Mouse (Mus musculus): ENCODE measurements around the gene Rcsd1.

DNA sequence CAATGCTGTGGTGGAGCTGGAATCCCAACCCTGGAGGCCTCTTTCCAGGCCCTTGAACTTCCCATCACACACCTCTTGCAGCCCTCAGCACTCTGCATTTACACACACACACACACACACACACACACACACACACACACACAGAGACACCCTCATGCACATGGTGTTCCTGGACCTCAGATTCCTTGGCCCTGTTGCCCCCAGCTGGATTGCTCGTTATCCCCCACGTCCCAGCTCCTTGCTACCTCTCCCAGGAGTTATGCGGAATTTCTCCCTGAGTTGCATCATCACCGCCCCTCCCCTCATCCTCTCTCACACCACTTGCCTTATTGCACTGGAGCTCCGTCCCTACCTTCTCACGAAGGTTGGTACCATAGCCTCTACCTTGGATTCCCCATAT, 23.2 kb downstream of the Rcsd1 start:
- TF ChIP-seq CTCF (IDR thresholded peaks at IDR 0.05; ENCODE audit: insufficient read depth, low read length) (no peak), POLR2A (IDR thresholded peaks at IDR 0.05; ENCODE audit: borderline replicate concordance, extremely low read depth, low read depth, low read length) (no peak)

All from lung, adult 2 months (tissue).